Mouse (Mus musculus): ENCODE results near the gene Fam222a.

Fam222a gene

DNA sequence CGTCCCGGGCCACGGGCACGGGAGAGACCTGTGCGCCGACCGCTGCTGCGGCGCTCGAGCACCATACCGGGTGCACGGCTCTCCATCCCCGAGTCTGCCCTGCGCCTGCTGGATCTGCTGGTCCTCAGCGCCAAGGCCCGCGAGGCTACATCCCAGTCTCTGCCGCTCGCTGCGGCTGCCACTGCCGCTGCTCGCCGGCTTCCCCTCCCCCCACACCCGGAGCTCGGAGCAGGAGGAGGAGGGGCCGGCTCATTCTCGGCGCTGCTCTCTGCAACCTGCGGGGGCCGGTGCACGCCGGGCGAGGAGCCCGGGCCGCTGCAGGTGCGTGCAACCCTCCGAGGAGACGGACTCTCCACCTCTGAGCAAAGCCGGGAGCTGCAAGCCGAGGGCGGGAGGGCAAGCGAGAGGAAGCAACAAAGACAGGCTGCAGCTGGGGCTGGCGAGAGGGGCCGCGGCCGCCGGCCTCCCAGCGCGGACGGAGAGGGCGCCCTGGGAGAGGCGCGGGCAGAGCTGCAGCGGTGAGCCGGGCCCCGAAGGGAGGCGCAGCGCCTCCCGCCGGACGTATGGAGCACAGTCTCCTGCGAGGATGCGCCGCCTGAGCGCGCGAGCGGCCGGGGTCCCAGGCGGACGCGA is at the start of gene Fam222a:
Fam222a (plus strand) TSS at position 452 of the 633 bp plus-strand sequence.
- peak; percentile 73 for DNase-seq (ENCODE audit: low spot score)

DNA sequence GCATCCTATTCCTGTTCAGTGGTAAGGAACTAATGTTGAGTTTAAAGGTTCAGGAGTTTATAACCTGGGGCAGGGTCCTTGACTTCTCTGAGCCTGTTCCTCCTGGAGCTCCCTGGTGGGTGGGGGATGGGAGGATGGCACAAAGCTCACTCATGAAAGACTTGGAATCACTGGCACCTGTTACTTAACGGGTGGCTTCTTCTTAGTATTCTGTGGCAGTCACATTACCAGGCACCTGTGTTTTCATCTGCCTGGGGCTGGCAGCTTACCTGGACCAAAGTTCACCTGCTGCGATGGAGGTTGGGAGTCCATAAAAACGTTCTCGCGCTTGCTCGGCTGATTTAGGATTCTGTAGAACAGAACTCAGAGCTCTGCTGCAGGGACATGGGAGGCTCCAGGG is 39.5 kb upstream of the Fam222a start:
- DNase-seq (ENCODE audit: low spot score) = no peak

DNA sequence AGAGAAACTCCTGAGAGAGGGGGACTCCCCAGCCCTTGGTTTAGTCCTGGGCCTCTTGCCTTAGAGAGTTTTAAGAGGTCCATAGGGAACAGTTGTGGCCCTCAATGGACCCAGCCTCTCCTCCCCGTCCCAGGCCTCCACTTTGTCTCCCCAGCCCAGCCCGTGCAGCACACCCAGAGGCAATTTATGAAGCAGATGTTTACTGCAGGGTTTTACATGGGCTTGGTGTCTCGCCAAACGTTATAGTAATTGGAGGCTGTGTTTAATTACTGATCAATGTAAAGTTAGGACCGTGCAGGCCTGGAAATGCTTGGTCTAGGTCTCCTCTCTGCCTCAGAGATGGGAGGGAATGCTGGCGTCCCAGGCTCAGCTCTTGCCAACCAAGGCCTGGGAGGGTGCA is 37.5 kb upstream of the Fam222a start:
- no peak for DNase-seq (ENCODE audit: low spot score)

DNA sequence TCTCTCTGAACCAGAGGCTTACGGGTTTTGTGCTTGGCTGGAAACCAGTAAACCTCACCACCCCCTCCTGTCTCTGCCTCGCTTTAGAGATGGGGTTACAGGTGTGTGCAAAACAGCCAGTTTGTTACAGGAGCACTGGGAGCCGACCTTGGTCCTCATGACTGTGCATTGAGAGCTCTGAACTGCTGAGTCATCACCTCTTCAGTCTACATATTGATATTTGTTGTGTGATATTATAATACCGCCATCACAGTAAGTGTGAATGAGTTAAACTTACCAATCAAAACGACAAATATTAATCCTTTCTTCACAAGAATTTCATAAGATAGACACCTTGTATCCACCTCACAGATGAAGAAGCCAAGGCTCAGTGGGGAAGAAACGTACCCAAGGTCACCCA is 35.8 kb upstream of the Fam222a start:
- no peak for DNase-seq (ENCODE audit: low spot score)

DNA sequence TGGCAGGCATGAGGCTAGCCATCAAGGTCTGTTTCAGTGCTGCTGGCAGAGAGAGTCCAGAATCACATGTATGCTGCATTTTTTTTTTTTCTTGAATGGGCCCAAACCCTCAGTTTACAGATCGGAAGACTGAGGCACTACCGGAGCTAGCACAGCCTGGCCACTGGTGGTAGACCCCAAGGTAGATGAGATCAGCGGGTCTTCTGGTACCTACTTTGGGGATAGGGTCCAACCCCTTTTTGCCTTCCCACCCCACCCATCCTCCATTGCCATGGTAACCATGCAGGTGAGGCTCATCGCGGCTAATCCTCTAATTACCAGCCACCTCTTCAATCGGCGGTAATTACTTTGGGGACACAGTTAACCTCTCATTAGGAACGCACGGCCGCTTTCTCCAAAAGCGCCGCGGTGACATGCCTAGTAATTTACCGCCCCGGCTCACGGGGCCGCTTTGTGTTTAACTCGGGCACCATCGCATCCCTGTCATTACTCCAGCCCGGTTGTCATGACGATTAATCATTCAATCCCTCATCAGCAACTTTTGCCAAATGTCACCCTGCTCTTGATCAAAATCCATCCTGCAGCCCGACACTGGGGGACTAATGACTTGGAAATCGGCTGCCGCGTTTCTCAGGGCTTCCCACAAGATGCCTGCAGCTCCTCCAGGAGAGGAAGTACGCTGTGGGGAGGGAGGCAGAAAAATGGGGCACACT is 30.4 kb upstream of the Fam222a start:
- DNase-seq (ENCODE audit: low spot score) = no peak

DNA sequence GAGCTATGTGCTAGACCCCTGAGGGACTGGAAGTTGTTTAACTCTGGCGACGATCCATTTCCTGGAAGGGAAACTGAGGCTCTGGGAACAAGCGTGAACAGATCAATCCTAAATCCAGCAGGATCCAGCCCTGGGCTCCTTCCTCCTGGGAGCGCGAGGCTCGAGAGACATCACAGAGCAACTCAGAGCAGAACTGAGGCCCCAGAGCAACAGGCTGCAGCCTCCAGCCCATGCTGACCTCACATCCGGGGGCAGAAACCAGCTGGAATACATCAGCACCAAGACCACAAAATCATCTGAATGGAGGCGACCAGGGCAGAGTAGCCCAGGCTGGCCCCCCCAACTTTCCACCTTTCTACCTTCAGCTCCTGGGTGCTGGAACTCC is 29.8 kb upstream of the Fam222a start:
- no peak for DNase-seq (ENCODE audit: low spot score)

DNA sequence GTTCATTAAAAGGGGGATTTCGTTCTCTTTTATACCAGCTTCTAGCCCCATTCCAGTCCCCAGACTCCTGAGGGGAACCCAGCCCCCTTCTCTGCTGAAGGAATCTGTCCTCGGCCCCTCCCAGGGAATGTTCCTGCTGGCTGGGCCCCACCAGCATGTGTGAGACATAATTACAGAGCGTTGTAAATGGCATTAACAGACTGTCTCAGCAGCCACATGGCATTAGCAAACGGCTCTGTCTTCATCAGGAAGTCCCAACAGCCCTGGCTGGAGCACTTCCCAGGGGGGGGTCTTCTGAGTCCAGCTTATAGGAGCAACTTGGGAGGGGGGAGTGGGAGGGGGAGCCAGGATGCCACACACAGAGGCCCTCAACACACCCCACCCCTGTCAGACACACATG is 29.1 kb upstream of the Fam222a start:
- no peak for DNase-seq (ENCODE audit: low spot score)

DNA sequence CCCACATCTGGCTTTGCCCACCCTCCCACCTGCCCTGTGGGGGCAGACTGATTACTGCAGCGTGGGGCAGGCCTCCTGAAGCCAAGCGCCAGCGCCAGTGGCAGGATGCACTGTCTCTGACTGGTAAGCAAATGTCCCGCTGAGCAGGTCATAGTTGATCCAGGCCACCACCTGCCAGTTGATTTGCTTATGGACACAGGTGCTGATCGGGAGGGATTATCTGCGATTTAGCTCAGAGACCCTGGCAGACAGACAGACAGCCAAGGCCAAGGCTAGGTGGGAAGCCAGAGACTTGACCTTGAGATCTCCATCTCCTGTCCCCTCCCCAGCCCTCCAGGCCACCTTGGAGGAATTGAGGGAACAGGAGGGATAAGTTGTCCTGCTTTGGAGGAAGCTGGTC is 28.1 kb upstream of the Fam222a start:
- no peak for DNase-seq (ENCODE audit: low spot score)

DNA sequence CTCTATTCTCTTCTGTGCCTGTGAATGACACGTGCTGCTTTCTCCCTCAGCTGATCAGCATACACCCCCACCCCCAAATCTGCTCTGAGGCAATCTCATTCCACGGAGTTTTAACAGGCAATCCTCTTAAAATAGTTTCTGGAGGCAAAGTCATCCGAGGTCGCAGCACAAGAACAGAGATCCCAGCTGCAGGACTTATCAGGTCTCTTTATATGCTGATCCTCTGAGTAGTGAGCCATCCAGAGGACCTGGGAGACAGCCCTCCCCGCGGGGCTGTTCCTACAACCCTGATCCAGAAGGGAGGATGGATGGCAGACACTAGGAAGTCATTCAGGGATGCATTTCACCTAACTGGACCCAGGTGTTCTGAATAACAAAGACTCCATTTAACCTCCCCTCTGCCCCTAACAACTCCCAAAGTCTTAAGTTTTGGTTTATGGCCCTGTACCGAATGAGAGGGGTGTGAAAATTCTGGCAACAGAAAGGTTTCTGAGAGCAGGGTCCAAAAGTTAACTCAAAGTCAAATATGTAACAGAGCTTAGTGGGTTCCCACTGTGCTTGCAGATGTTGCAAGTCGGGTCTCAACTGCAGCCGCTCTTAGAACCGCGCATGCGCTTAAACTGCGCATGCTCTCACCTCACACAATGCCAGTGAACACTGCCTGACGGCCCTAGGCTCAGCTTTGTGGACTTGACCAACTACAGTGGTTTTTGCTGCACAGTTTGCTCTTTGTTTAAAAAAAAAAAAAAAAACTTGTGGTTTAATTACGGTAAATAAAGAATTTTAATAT is 26.0 kb upstream of the Fam222a start:
- no peak for DNase-seq (ENCODE audit: low spot score)

DNA sequence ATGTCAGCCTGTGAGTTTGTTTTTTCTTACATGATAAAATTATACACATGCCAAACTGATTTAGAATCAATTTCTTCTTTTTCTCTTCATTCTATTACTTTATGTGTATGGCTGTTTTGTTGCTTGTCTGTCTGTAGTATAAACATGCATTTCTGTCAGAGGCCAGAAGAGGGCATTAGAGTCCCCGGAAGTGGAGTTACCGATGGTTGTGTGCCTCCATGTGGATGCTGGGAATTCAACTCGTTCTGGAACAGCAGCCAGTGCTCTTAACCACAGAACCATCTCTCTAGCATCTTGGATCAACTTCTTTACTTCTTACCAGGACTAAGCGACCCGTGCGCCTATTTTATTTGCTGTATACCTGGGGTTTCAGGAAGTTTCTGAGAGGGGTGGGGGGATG is 24.2 kb upstream of the Fam222a start:
- DNase-seq (ENCODE audit: low spot score) = no peak

DNA sequence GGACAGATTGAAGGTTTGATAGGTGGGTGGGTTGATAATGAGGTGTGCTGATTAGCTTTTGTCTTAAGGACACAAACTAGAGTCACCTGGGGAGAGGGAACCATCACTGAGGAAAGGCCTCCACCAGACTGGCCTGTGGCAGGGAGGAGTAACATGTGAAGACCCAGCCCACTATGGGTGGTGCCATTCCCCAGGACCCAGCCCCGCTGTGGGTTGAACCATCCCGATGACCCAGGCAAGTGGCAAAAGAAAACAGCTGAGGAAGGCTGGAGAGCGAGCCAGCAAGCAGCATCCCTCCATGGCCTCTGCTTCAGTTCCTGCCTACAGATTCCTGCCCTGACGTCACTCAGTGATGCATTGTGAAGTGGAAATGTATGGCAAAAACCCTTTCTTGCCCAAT is 23.6 kb upstream of the Fam222a start:
- DNase-seq (ENCODE audit: low spot score) = no peak

DNA sequence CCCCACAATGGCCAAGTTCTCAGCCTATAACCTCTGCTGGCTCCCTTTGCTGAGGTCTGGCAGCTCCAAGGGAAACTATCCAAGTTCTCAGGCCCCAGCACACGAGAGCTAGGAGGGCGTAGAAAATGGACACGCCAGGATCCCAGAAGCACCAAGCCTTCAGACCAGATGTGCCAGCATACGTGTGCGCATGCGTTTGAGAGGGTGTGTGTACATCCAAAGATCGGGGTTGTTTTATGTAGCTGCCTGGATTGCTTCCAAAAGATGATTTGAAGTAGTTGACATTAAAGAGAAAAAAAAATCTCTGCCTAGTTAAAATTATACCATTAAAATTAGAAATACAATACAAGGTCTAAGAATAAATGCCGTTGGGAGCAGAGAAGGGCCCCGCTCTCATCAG is 22.7 kb upstream of the Fam222a start:
- no peak for DNase-seq (ENCODE audit: low spot score)

DNA sequence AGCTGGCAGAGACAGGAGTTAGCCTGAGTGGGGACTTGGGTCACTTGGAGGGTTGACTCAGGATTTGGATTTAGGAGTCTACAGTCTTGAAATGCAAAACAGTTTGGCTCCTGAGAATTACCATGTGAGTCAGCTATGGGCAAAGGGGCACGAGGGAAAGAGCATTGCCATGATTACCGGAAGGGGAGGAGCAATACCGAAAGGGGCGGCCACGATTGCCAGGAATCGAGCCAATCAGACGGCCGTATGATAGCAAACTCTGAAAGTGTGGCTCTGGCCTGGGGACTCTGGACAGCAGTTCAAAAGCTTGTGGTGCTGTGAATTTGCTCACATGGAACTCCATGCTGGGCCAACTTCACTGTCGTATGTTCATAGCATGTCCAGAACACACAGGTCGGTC is 18.8 kb upstream of the Fam222a start:
- no peak for DNase-seq (ENCODE audit: low spot score)

DNA sequence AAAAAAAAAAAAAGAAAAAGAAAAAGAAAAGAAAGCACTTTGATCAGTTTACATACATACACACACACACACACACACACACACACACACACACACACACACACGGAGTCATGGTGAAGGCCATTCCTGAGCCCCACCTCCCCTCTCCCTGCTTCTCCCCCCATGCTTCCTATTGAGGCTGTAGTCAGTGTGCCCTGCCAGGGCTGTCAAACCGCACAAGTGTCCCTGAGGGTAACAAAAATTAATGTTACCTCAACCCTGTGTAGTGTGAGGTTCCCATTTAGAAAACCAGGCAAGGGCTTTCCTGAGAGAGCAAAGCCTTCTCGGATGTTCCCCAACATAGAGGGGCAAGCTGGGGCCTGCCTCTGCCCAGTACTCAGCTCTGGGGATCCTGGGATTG is 18.0 kb upstream of the Fam222a start:
- DNase-seq (ENCODE audit: low spot score) = no peak

DNA sequence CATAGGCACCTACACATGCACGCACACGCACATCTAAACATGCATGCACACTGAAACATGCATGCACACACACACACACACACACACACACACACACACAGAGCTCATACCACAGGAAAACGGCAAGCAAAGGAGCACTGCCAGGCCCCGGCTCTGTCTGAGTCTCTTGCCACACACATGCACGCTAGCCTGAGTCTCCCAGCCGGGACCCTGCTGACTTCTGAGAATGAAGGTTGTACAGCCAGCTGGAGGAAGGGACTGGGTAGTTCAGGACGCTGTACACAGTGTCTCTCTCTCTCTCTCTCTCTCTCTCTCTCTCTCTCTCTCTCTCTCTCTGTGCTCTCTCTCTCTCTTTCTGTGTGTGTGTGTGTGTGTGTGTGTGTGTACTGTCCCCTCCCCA is 17.4 kb upstream of the Fam222a start:
- DNase-seq (ENCODE audit: low spot score) = no peak

DNA sequence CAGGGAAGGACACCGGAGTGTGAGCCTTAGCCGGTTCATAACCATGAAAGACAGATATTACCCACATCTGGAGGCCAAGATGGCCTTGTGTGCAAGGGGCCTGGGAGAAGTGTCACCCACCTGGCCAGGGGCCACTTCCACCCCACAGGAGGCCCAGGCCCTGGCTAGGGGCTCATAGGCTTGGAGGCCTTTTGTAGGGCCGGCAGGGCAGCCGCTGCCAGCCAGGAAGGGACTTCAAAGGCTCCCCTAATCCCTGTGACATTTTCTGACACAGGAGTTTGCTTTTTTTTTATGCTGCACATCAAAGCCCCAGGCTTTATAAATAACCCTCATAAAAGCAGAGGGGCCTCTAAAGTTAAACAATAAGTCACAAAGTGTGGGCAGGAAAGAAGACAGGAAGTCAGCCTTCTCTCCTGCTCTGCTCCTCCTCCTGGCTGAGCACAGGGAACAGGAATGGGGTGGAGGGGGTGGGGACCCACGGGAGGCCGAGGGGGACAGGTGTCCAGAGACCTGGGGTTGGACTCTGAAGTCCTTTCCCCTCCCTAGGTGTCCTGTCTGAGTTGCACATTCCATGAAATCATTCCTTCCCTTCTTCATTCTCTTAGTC is 16.8 kb upstream of the Fam222a start:
- no peak for DNase-seq (ENCODE audit: low spot score)

DNA sequence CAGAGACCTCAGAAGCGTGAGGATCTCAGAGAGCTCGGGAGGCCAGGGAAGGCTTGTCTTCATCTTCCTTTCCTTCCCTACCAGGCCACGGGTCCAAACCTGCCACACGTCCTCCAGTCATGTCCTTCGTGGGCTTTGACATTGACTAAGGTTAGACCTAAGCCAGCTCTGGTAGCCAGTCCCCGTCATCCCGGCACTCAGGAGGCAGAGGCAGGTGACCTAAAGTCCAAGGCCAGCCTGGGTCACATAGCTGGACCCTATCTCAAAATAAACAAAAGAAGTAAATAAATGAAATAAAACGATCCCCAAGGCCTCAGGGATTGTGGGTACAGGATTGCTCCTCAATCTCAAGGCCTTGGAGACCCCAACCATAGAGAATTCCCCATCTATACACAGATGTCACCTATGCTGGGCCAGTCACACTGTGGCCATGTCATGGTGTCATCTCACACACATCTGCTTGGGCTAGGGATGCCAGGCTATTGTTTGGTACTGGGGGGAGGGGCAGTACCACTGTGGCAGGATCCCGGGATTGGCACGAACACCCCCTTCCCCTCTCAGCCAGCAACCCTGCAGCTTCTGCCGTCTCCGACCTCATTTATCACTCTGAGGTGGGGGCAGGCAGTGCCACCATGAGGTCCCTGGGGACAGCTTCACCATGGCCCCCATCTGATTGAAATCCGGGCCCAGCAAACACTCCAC is 15.2 kb upstream of the Fam222a start:
- DNase-seq (ENCODE audit: low spot score) = no peak

DNA sequence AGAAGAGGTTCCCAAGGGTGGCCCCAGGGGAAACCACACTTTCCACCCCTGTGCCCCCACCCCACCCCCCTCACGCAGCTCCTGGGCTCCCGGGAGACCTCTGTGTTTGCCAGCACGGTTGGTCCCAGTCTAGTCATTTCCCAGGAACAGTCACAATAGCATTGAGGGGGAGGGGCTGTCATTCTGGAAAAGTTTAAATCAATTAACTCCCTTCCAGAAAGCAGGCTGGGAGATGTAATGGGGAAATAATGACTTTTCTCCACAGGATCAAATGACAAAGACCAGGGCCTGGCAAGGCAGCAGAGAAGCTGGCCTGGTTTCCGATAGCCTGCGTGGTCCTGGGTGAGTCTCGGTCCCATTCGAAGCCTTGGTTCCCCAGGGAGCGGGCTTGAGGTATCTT is 14.1 kb upstream of the Fam222a start:
- no peak for DNase-seq (ENCODE audit: low spot score)

DNA sequence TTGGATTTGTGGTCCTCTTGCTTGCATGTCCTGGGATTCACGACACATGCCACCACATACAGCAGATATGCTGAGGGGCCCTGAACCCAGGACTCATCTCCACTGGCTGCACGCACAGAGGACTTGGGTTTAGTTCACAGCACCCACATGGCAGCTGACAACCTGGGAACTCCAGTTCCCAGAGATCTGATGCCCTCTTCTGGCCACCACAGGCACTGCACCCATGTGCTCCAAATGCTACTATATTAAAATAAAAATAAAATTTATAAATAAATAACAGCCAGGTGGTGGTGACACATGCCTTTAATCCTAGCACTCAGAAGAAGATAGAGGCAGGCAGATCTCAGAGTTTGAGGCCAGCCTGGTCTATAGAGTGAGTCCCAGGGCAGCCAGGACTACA is 12.4 kb upstream of the Fam222a start:
- no peak for DNase-seq (ENCODE audit: low spot score)

DNA sequence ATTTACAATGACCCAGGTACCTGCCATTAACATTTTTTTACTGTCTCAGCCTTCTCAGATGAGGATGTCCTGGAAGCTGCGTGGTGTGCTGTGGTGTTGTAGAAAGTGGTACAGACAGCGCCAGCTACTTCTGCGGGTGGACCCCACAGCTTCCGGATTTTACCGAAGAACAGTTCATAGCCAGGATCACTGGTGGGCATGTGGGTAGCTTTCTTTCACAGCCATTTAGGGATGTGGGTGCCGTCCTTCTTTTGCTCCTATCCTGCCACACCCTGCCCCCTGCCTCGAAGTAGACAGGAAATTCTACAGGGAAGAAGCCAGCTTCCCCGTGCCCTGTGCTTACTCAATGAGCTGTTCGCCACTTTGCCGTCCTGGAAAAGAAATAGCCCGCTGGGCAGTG is 11.7 kb upstream of the Fam222a start:
- no peak for DNase-seq (ENCODE audit: low spot score)

DNA sequence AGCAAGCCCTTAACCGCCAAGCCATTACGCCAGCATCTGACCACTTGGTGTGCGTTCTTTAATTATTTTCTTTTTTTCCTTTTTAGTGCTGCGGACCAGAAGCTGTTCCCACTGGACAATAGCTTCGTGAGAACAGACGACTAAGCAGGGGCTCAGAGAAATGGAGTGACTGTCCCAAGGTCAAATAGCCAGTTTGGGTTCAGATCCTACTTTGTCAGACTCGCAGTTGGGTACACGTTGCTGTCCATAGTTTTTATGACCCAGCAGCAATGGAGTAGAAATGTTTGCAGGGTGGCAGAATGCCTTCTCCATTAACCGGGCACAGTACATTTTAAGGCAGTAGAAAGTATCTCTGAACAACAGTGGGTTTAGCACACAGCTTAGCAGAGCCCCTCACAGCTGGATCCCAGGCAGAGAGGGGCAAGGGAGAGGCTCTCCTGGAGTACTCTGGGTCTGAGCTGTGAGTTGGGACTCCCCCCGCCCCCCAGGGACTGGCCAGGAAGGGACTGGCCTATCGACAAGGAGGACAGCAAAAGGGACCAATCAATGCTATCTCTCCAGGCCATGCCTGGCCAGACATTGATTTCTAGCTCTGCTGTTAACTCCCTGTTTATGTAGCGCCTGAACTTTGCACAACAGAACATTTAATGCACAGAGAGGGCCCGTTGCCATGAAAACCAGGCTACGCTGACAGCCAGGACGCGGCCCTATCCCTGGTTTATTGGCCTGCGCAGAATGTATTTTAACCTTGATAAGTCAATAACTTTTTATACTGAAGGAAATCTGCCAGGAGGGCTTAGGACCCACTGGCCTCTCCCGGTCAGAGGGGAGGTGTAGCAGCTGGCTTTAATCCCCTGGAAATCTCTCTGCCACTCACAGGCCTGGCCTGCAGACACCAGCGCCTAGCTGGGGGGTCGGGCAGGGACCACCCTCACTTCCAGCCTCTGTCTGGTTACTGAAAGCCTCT is 9.8 kb upstream of the Fam222a start:
- DNase-seq (ENCODE audit: low spot score) = no peak

Data from testis, postnatal 14 days (tissue).